Mouse (Mus musculus): ENCODE results near the gene Gm21891. TPM values are rescaled to one million over a fixed set of nuclear protein-coding genes. Genes with fewer than 3 reads are reported as not detected.
"Not testable (repeated sequence)": the region's sequence is repeated elsewhere in the genome, so short reads cannot be mapped to it uniquely, and the experiment has no call there.

The Gm21891 gene
- polyA plus RNA-seq (2015; fragmentation: Nextera tagmentation; extraction: Ambion mirVana): not detected in 2 replicates

DNA sequence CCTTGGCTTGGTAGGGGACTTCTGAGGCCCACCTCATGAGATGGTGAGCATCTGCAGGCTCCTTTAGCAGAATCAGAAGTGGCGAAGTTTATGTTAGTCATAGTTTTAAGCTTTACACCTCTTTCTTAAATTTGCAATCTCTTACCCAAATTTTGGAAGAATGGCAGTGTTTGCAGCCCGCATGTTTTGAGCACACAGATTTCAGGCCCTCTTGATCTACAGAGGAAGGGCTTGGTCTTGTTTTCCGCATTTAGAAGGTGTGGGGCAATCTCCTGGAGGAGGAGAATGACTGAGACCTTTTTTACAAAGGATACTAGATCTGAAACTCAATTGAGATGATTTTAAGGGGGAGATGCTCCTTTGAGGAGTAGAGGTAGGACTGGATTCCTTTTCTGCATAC, at the start of gene Gm21891:
Gm21891 (minus strand) TSS at position 101 of the 400 bp plus-strand sequence.
- not testable (repeated sequence) for DNase-seq (ENCODE audit: low spot score); H3K9me3 ChIP-seq (ENCODE audit: low read length); H3K36me3 ChIP-seq (ENCODE audit: insufficient read depth, low read length); H3K9ac ChIP-seq (replicated peaks; ENCODE audit: low read depth); H3K4me3 ChIP-seq (ENCODE audit: low read depth, low read length); ATAC-seq; H3K4me2 ChIP-seq (replicated peaks; ENCODE audit: low read depth, low read length); H3K27ac ChIP-seq (ENCODE audit: low read length); H3K27me3 ChIP-seq (replicated peaks; ENCODE audit: insufficient read depth, low read length); H3K4me1 ChIP-seq (ENCODE audit: insufficient read depth, low read depth, low read length)
- no CpG with 5 or more reads among the region's 3 CpGs for WGBS

DNA sequence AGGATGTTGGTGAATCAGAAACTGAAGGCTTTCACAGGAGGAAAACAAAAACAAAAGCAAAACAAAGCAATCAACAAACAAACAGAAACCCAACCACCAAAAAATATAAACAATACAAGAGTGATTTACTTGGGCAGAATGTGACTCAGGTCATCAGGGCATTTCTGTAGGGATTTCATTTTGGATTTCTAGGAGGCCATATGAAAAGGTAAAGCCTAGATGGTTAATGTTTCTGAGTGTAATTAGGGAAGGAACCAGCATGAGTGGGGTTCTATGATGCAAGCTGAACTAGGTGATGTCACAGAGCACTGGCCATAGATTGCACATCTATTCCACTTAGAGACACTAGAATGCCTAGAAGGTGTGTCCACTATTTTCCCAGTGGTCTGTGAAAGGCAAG, 28.4 kb upstream of the Gm21891 start, which contains the start of gene Gm21425:
Gm21425 (plus strand) TSS at position 301 of the 400 bp plus-strand sequence.
- not testable (repeated sequence) for DNase-seq (ENCODE audit: low spot score); H3K36me3 ChIP-seq (ENCODE audit: insufficient read depth, low read length); H3K4me2 ChIP-seq (replicated peaks; ENCODE audit: low read depth, low read length); H3K27ac ChIP-seq (ENCODE audit: low read length); H3K9ac ChIP-seq (replicated peaks; ENCODE audit: low read depth); H3K27me3 ChIP-seq (replicated peaks; ENCODE audit: insufficient read depth, low read length); ATAC-seq; H3K4me1 ChIP-seq (ENCODE audit: insufficient read depth, low read depth, low read length); H3K4me3 ChIP-seq (ENCODE audit: low read depth, low read length); H3K9me3 ChIP-seq (ENCODE audit: low read length)

Other genes starting within 250 kb of the Gm21891 start
- gene Gm20807, start 90.6 kb downstream of the Gm21891 start, polyA plus RNA-seq (2015; fragmentation: Nextera tagmentation; extraction: Ambion mirVana): not detected in 2 replicates
- not detected in 2 replicates for gene Gm21425, start 28.5 kb upstream of the Gm21891 start, polyA plus RNA-seq (2015; fragmentation: Nextera tagmentation; extraction: Ambion mirVana)
- gene Gm21828, start 90.4 kb upstream of the Gm21891 start, polyA plus RNA-seq (2015; fragmentation: Nextera tagmentation; extraction: Ambion mirVana): not detected in 2 replicates
- not detected in 2 replicates for gene Gm21440, start 118.9 kb upstream of the Gm21891 start, polyA plus RNA-seq (2015; fragmentation: Nextera tagmentation; extraction: Ambion mirVana)
- not detected in 2 replicates for gene Gm21454, start 119.0 kb upstream of the Gm21891 start, polyA plus RNA-seq (2015; fragmentation: Nextera tagmentation; extraction: Ambion mirVana)
- gene Gm21725, start 215.6 kb upstream of the Gm21891 start, polyA plus RNA-seq (2015; fragmentation: Nextera tagmentation; extraction: Ambion mirVana): not detected in 2 replicates

Data from lung, postnatal 0 days (tissue).